Mouse (Mus musculus) ES-CJ7 (cell line): ENCODE data around the gene Mllt11.

Source experiments
- DNase-seq: peaks from one replicate; pipeline ENCODE4 v3.0.0; 2011; ENCODE audit warnings: low read depth, low spot score

The Mllt11 gene

GRCm38 (mm10) chr3:95173256-95173949 is 58.6 kb downstream of the Mllt11 start:
- DNase-seq, result no peak

- DNase-seq, result no peak
Measured at GRCm38 (mm10) chr3:95172526-95173255, 59.3 kb downstream of the Mllt11 start.

- no peak for DNase-seq
Measured at GRCm38 (mm10) chr3:95171105-95171504, 60.9 kb downstream of the Mllt11 start.

- no peak for DNase-seq
Measured at GRCm38 (mm10) chr3:95169996-95170395, 62.0 kb downstream of the Mllt11 start.
